Comparison of ENCODE assay signal across 8 mouse cellular contexts in the genomic region with DNA sequence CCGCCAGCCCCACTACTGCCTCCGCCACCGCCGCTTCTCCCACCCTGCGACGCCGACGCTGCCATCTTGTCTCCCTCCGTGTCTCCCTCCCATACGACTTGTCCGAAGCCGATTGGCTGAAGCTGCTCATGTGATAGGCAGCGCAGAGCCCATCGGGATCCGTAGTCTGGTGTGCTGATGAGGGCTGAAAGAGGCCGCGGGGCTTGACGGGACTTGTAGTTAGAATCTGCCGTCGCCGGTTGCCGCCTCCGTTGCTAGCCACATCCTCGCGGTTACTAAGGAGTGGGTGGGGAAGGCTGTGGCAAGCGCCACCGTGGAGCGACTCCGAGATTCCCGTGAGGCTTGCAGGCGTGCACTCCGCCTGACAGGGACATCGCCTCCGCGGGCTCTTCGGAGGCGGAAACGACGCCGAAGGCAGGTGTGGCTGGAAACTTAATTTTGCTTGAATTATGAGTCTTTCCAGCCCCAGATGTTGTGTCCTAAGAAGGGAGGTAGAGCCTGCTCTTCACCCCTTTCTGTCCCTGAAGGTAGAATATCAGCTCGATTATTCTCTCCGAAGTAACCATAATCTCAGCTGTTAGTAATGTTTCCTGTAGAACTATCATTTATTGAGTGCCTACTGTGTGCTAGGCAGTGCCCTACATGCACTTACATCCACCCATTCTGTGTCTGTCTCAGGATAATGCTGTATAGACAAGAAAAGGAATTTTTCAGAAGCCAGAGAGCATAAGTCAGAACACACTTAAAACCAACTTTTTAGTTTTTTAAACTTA. TPM values are rescaled to one million over a fixed set of nuclear protein-coding genes. Genes with fewer than 3 reads are reported as not detected.
DNase-seq lines count a peak whose midpoint lies in the region; ATAC-seq and TF ChIP-seq lines count a peak whose summit lies in the region.

Gene Xrra1, plus strand, starts transcription at position 304 of the 773 bp plus-strand sequence.

- peak within 1 kb of the TSS; percentile 86 for H3K27ac ChIP-seq in forebrain, embryonic 16.5 days (ENCODE audit: low read length)
- H3K27ac ChIP-seq in layer of hippocampus, adult 2 months = peak within 1 kb of the TSS; percentile 97
- H3K27ac ChIP-seq in lung, embryonic 14.5 days (ENCODE audit: low read depth) = peak within 1 kb of the TSS; percentile 69
- H3K27ac ChIP-seq in olfactory bulb, adult 2 months (ENCODE audit: insufficient read depth, low read depth, low read length) = peak within 1 kb of the TSS; percentile 86
- H3K27ac ChIP-seq in thymus, adult 2 months (ENCODE audit: control insufficient read depth, insufficient read depth, low read length) = peak within 1 kb of the TSS; percentile 32

- H3K4me2 ChIP-seq in forebrain, embryonic 16.5 days (ENCODE audit: low read length) = peak within 1 kb of the TSS; percentile 93
- H3K4me2 ChIP-seq in lung, embryonic 14.5 days = peak within 1 kb of the TSS; percentile 77

- intact Hi-C loops in heart, postnatal 36 days (cut with DNase I) = loop anchor here (2.0 kb wide), 1 partner anchor 30 kb away; the partner anchor contains the start of gene Neu3

- peaks cover 28% of the 10 kb centered on the region for H3K4me1 ChIP-seq in G1E (ENCODE audit: insufficient read depth, low read depth, low read length)
- H3K4me1 ChIP-seq in forebrain, embryonic 16.5 days (replicated peaks; ENCODE audit: control insufficient read depth, insufficient read depth, low read length) = peaks cover 19% of the 10 kb centered on the region
- H3K4me1 ChIP-seq in lung, embryonic 14.5 days (ENCODE audit: insufficient read depth) = peaks cover 10% of the 10 kb centered on the region
- peaks cover 16% of the 10 kb centered on the region for H3K4me1 ChIP-seq in olfactory bulb, adult 2 months (ENCODE audit: control insufficient read depth, insufficient read depth, low read length)
- peaks cover 13% of the 10 kb centered on the region for H3K4me1 ChIP-seq in thymus, adult 2 months (replicated peaks; ENCODE audit: control insufficient read depth, insufficient read depth, low read length)

- WGBS in forebrain, embryonic 16.5 days = under 1% methylated on average over 42 of the region's 42 CpGs
- WGBS in lung, embryonic 14.5 days = under 1% methylated on average over 42 of the region's 42 CpGs
- under 1% methylated on average over 42 of the region's 42 CpGs for WGBS in olfactory bulb, adult 2 months
- WGBS in thymus, adult 2 months = under 1% methylated on average over 42 of the region's 42 CpGs

- peaks cover 26% of the 10 kb centered on the region for H3K27me3 ChIP-seq in G1E (ENCODE audit: insufficient read depth, low read length)
- no peaks in the 10 kb centered on the region for H3K27me3 ChIP-seq in forebrain, embryonic 16.5 days (replicated peaks; ENCODE audit: control insufficient read depth, insufficient read depth, low read length)
- no peaks in the 10 kb centered on the region for H3K27me3 ChIP-seq in lung, embryonic 14.5 days (ENCODE audit: insufficient read depth, low read length)
- H3K27me3 ChIP-seq in thymus, adult 2 months (ENCODE audit: control insufficient read depth, insufficient read depth, low read length) = no peaks in the 10 kb centered on the region

- peak within 1 kb of the TSS; percentile 91 for H3K9ac ChIP-seq in forebrain, embryonic 16.5 days (replicated peaks; ENCODE audit: low read depth, low read length)
- peak within 1 kb of the TSS; percentile 79 for H3K9ac ChIP-seq in lung, embryonic 14.5 days

- H3K36me3 ChIP-seq in G1E (replicated peaks) = peaks cover 30% of the 10 kb centered on the region
- peaks cover 3% of the 10 kb centered on the region; the same call in 1 of the 2 replicates for H3K36me3 ChIP-seq in forebrain, embryonic 16.5 days (ENCODE audit: control insufficient read depth, insufficient read depth)
- H3K36me3 ChIP-seq in lung, embryonic 14.5 days (ENCODE audit: insufficient read depth) = peaks cover 23% of the 10 kb centered on the region
- H3K36me3 ChIP-seq in thymus, adult 2 months (ENCODE audit: control insufficient read depth, insufficient read depth, low read length) = peaks cover 3% of the 10 kb centered on the region

- H3K9me3 ChIP-seq in G1E (replicated peaks) = no peaks in the 10 kb centered on the region
- no peaks in the 10 kb centered on the region for H3K9me3 ChIP-seq in forebrain, embryonic 16.5 days (ENCODE audit: control insufficient read depth, low read length)
- H3K9me3 ChIP-seq in lung, embryonic 14.5 days (ENCODE audit: low read depth, low read length) = no peaks in the 10 kb centered on the region

- TF ChIP-seq POLR2A in olfactory bulb, adult 2 months (IDR thresholded peaks at IDR 0.05; ENCODE audit: insufficient read depth, low read depth, low read length) = peak; percentile 94
- TF ChIP-seq POLR2A in thymus, adult 2 months (IDR thresholded peaks at IDR 0.05; ENCODE audit: control insufficient read depth, extremely low read depth, insufficient read depth, low read length, poor library complexity) = peak; percentile 83

- peak; percentile 99 for ATAC-seq in G1E (ENCODE audit: extremely low read depth, insufficient number of reproducible peaks, low FRiP score, poor library complexity, severe bottlenecking)
- ATAC-seq in forebrain, embryonic 16.5 days = peak; percentile 99
- peak; percentile 99 for ATAC-seq in lung, embryonic 14.5 days (ENCODE audit: insufficient read depth)

- no peak for TF ChIP-seq CTCF in G1E (IDR thresholded peaks at IDR 0.05; ENCODE audit: low read depth, low read length)
- TF ChIP-seq CTCF in layer of hippocampus, adult 2 months (conservative IDR thresholded peaks at IDR 0.05) = no peak
- TF ChIP-seq CTCF in lung, embryonic 14.5 days (IDR thresholded peaks at IDR 0.05; ENCODE audit: low read depth) = no peak
- TF ChIP-seq CTCF in olfactory bulb, adult 2 months (IDR thresholded peaks at IDR 0.05; ENCODE audit: insufficient read depth, low read depth, low read length) = no peak
- peak; percentile 45; the same call in 1 of the 2 replicates for TF ChIP-seq CTCF in thymus, adult 2 months (IDR thresholded peaks at IDR 0.05; ENCODE audit: borderline replicate concordance, control insufficient read depth, extremely low read depth, insufficient read depth, low read length, poor library complexity)

- H3K4me3 ChIP-seq in G1E (ENCODE audit: low read depth, low read length) = peak within 1 kb of the TSS; percentile 79
- peak within 1 kb of the TSS; percentile 93 for H3K4me3 ChIP-seq in forebrain, embryonic 16.5 days (replicated peaks; ENCODE audit: low read length)
- peak within 1 kb of the TSS; percentile 98 for H3K4me3 ChIP-seq in layer of hippocampus, adult 2 months
- H3K4me3 ChIP-seq in lung, embryonic 14.5 days (ENCODE audit: low read depth, low read length) = peak within 1 kb of the TSS; percentile 76
- peak within 1 kb of the TSS; percentile 82 for H3K4me3 ChIP-seq in olfactory bulb, adult 2 months (ENCODE audit: insufficient read depth, low read depth, low read length)
- H3K4me3 ChIP-seq in thymus, adult 2 months (ENCODE audit: control insufficient read depth, insufficient read depth, low read length) = peak within 1 kb of the TSS; percentile 68

- peak; percentile 99 for DNase-seq in G1E (ENCODE audit: low spot score)
- DNase-seq in cerebellum, adult 18-20 months = peak; percentile 94 to 99
- DNase-seq in heart, postnatal 36 days = peak; percentile 92 to 93
- DNase-seq in layer of hippocampus, adult 2 months (ENCODE audit: low spot score in 2 of 2) = peak; percentile 98 to 99
- DNase-seq in lung, embryonic 14.5 days = peak; percentile 99
- peak; percentile 97 for DNase-seq in thymus, adult 2 months

RNA-seq across cellular contexts. Expression of gene Xrra1, which starts in this region (rescaled TPM):
- total RNA-seq in G1E (2014; fragmentation: Nextera tagmentation) (not detected in 2 replicates), G1E (2017) (0.29 and 0.33 TPM in 2 replicates)
- 0.17 and 0.18 TPM in 2 replicates for polyA plus RNA-seq in G1E (2012)
- polyA plus RNA-seq in forebrain, embryonic 16.5 days (2015; fragmentation: Nextera tagmentation; extraction: Ambion mirVana) = 0.60 and 0.70 TPM in 2 replicates
- total RNA-seq in heart, postnatal 36 days (2021) = not detected
- total RNA-seq in layer of hippocampus, adult 2 months (2021) = 1 to 10 TPM; 1.2 to 1.4 TPM
- 0.30 and 0.34 TPM in 2 replicates for polyA plus RNA-seq in lung, embryonic 14.5 days (2014; fragmentation: Nextera tagmentation; extraction: Ambion mirVana)
- polyA plus RNA-seq in olfactory bulb, adult 2 months (2012; ENCODE audit: insufficient read depth, insufficient read length, low replicate concordance, missing spikeins) = not detected in 2 replicates
- polyA plus RNA-seq in thymus, adult 2 months (2012; rRNA removed) = 26.0 and 36.9 TPM in 2 replicates

Comparison
In these comparisons a context has a peak if more than half of its experiments do, and no peak if none do; other contexts are left out.
1. Peak in every context shown above with its lines: DNase-seq, ATAC-seq, H3K4me3 ChIP-seq and H3K27ac ChIP-seq.
2. RNA of gene Xrra1 (polyA plus RNA-seq): 26.0 to 36.9 TPM in thymus, adult 2 months; 0.60 to 0.70 TPM in forebrain, embryonic 16.5 days, 0.30 to 0.34 TPM in lung, embryonic 14.5 days, 0.17 to 0.18 TPM in G1E and not detected in olfactory bulb, adult 2 months; every median in the first group is over 10 times any median in the second.
3. Peak in DNase-seq, ATAC-seq and H3K4me3 ChIP-seq in G1E; RNA of the gene not detected or under 1 TPM.
4. Peak in ATAC-seq, H3K4me3 ChIP-seq, H3K27ac ChIP-seq, H3K9ac ChIP-seq and H3K4me2 ChIP-seq in forebrain, embryonic 16.5 days; RNA of the gene not detected or under 1 TPM.
5. Peak in DNase-seq in heart, postnatal 36 days; RNA of the gene not detected or under 1 TPM.
6. Peak in DNase-seq, ATAC-seq, H3K4me3 ChIP-seq, H3K27ac ChIP-seq, H3K9ac ChIP-seq and H3K4me2 ChIP-seq in lung, embryonic 14.5 days; RNA of the gene not detected or under 1 TPM.
7. H3K27ac ChIP-seq: peak in every context shown above with its lines; median percentile 97 in layer of hippocampus, adult 2 months; 86 in forebrain, embryonic 16.5 days; 86 in olfactory bulb, adult 2 months; 69 in lung, embryonic 14.5 days; 32 in thymus, adult 2 months.